Mouse (Mus musculus) kidney, embryonic 15.5 days (tissue): Measurements from ENCODE around the gene Kcnh6. TPM values are rescaled to one million over a fixed set of nuclear protein-coding genes. Genes with fewer than 3 reads are reported as not detected.
"Not testable (repeated sequence)": the region's sequence is repeated elsewhere in the genome, so short reads cannot be mapped to it uniquely, and the experiment has no call there.

ENCODE experiments used
- ATAC-seq: fragments of 200-750 bp; cut with Nextera tagmentation; replicated peaks from 2 replicates; pipeline ENCODE4 v1.8.0; 2017; ENCODE audit warnings: moderate TSS enrichment; ENCODE audit not compliant: low FRiP score
- H3K27ac ChIP-seq: fragments of 300-500 bp; sonication (generic); 2 replicates; pipeline ENCODE4 v1.5.1; 2015; ENCODE audit warnings: mild to moderate bottlenecking, inconsistent platforms
- H3K27me3 ChIP-seq: fragments of 300-500 bp; sonication (generic); 2 replicates; pipeline ENCODE4 v1.6.1; 2015; ENCODE audit warnings: inconsistent platforms
- H3K36me3 ChIP-seq: fragments of 300-500 bp; sonication (generic); 2 replicates; pipeline ENCODE4 v1.6.1; 2015; ENCODE audit warnings: inconsistent platforms
- H3K4me1 ChIP-seq: fragments of 300-500 bp; sonication (generic); 2 replicates; pipeline ENCODE4 v1.6.1; 2015; ENCODE audit warnings: inconsistent platforms
- H3K4me2 ChIP-seq: fragments of 300-500 bp; sonication (generic); 2 replicates; pipeline ENCODE4 v1.6.1; 2015; ENCODE audit warnings: moderate library complexity, mild to moderate bottlenecking, inconsistent platforms
- H3K4me3 ChIP-seq: fragments of 300-500 bp; sonication (generic); replicated peaks from 2 replicates; pipeline ENCODE4 v1.5.1; 2015; ENCODE audit warnings: mild to moderate bottlenecking, inconsistent platforms
- H3K9ac ChIP-seq: fragments of 300-500 bp; sonication (generic); 2 replicates; pipeline ENCODE4 v1.6.1; 2015; ENCODE audit warnings: mild to moderate bottlenecking, inconsistent platforms
- H3K9me3 ChIP-seq: fragments of 300-500 bp; sonication (generic); replicated peaks from 2 replicates; pipeline ENCODE4 v1.6.1; 2016; ENCODE audit warnings: inconsistent platforms
- WGBS: fragments of 180-500 bp; shearing (Covaris S2); methylation state at CpG from one replicate; pipeline ENCODE4 v1.1.7; 2015; ENCODE audit warnings: mixed read lengths; 5-methylcytosine and 5-hydroxymethylcytosine counted together
- polyA plus RNA-seq: library from polyadenylated mRNA; unstranded; fragments of >200 nt; fragmentation: Nextera tagmentation; extraction: Ambion mirVana; gene quantifications from 2 replicates; pipeline ENCODE4 v1.2.1, GENCODE M21; 2015

Kcnh6 gene
- polyA plus RNA-seq, 1 experiment from 2014 or later = 0.39 TPM

GRCm38 (mm10) chr11:106020051-106020763 is 12.3 kb downstream of the Kcnh6 start:
- Histone ChIP-seq H3K4me1 (peaks cover 10% of the 10 kb centered on the region), H3K36me3 (no peaks in the 10 kb centered on the region), H3K4me3 (peak overlapping the region; percentile 42), H3K27ac (no peak overlapping the region), H3K9me3 (no peaks in the 10 kb centered on the region), H3K9ac (no peak overlapping the region), H3K27me3 (peaks cover 29% of the 10 kb centered on the region), H3K4me2 (peak overlapping the region; percentile 75)
- ATAC-seq = 0 out of 2 replicates have a peak, but pooled peaks have one; percentile 22
- WGBS = under 1% methylated on average over 50 of the region's 50 CpGs

- Histone ChIP-seq H3K27ac (no peak overlapping the region), H3K4me3 (no peak overlapping the region), H3K4me2 (no peak overlapping the region), H3K27me3 (peaks cover 13% of the 10 kb centered on the region), H3K9ac (no peak overlapping the region), H3K36me3 (no peaks in the 10 kb centered on the region), H3K9me3 (no peaks in the 10 kb centered on the region), H3K4me1 (no peaks in the 10 kb centered on the region)
- ATAC-seq = no peak
- WGBS = 87% methylated on average over 3 of the region's 3 CpGs
Observed at GRCm38 (mm10) chr11:106025774-106026173, 17.9 kb downstream of the Kcnh6 start.

GRCm38 (mm10) chr11:106026465-106027151 is 18.7 kb downstream of the Kcnh6 start:
- Histone ChIP-seq H3K36me3 (no peaks in the 10 kb centered on the region), H3K27ac (no peak overlapping the region), H3K27me3 (peaks cover 5% of the 10 kb centered on the region), H3K4me1 (no peaks in the 10 kb centered on the region), H3K9ac (no peak overlapping the region), H3K4me3 (no peak overlapping the region), H3K9me3 (no peaks in the 10 kb centered on the region), H3K4me2 (no peak overlapping the region)
- 31% methylated on average over 11 of the region's 11 CpGs for WGBS
- 0 out of 2 replicates have a peak, but pooled peaks have one; percentile 29 for ATAC-seq

GRCm38 (mm10) chr11:106027607-106028006 is 19.7 kb downstream of the Kcnh6 start:
- Histone ChIP-seq H3K27me3 (no peaks in the 10 kb centered on the region), H3K4me1 (no peaks in the 10 kb centered on the region), H3K9ac (no peak overlapping the region), H3K4me2 (no peak overlapping the region), H3K9me3 (no peaks in the 10 kb centered on the region), H3K36me3 (no peaks in the 10 kb centered on the region), H3K27ac (no peak overlapping the region), H3K4me3 (no peak overlapping the region)
- ATAC-seq = no peak
- 85% methylated on average over 5 of the region's 5 CpGs for WGBS

- Histone ChIP-seq H3K4me1 (peaks cover 14% of the 10 kb centered on the region), H3K27ac (0 out of 2 replicates have a peak overlapping the region, but pooled peaks have one; percentile 58), H3K4me3 (peak overlapping the region; percentile 43), H3K4me2 (peak overlapping the region; percentile 41)
- not testable (repeated sequence) for H3K9ac ChIP-seq, H3K27me3 ChIP-seq, H3K9me3 ChIP-seq, ATAC-seq, H3K36me3 ChIP-seq
- 29% methylated on average over 15 of the region's 25 CpGs for WGBS
Observed at GRCm38 (mm10) chr11:106032074-106032473, 24.1 kb downstream of the Kcnh6 start.

- no peak; the same call in 1 of the 2 replicates for ATAC-seq
- WGBS = 30% methylated on average over 11 of the region's 11 CpGs
- Histone ChIP-seq H3K9ac (no peak overlapping the region; the same call in 1 of the 2 replicates), H3K27ac (peak overlapping the region; percentile 82), H3K4me3 (peak overlapping the region; percentile 18), H3K27me3 (no peaks in the 10 kb centered on the region), H3K9me3 (no peaks in the 10 kb centered on the region), H3K4me2 (peak overlapping the region; percentile 48), H3K4me1 (peaks cover 26% of the 10 kb centered on the region), H3K36me3 (no peaks in the 10 kb centered on the region)
Observed at GRCm38 (mm10) chr11:106033491-106033919, 25.6 kb downstream of the Kcnh6 start.

- H3K4me2 ChIP-seq = no peak overlapping the region
- 87% methylated on average over 9 of the region's 9 CpGs for WGBS
- H3K9ac ChIP-seq = no peak overlapping the region
- no peak overlapping the region for H3K4me3 ChIP-seq
- ATAC-seq = no peak
- H3K4me1 ChIP-seq = peaks cover 35% of the 10 kb centered on the region
- H3K36me3 ChIP-seq = 0 out of 2 replicates have a peak, but pooled peaks cover 11% of the 10 kb centered on the region
- no peaks in the 10 kb centered on the region for H3K9me3 ChIP-seq
- no peak overlapping the region for H3K27ac ChIP-seq
- no peaks in the 10 kb centered on the region for H3K27me3 ChIP-seq
Observed at GRCm38 (mm10) chr11:106034986-106035385, 27.1 kb downstream of the Kcnh6 start.

GRCm38 (mm10) chr11:106036548-106037417 is 28.9 kb downstream of the Kcnh6 start, which contains the start of gene Dcaf7:
Gene Dcaf7, plus strand, starts transcription at chr11:106036872.
- ATAC-seq = peak; percentile 99
- no peaks in the 10 kb centered on the region for H3K27me3 ChIP-seq
- peak within 1 kb of the TSS; percentile 96 for H3K27ac ChIP-seq
- H3K4me3 ChIP-seq = peak within 1 kb of the TSS; percentile 97
- H3K4me1 ChIP-seq = peaks cover 35% of the 10 kb centered on the region
- H3K36me3 ChIP-seq = 0 out of 2 replicates have a peak, but pooled peaks cover 11% of the 10 kb centered on the region
- no peaks in the 10 kb centered on the region for H3K9me3 ChIP-seq
- under 1% methylated on average over 66 of the region's 66 CpGs for WGBS
- peak within 1 kb of the TSS; percentile 92 for H3K9ac ChIP-seq
- H3K4me2 ChIP-seq = peak within 1 kb of the TSS; percentile 88

GRCm38 (mm10) chr11:106037418-106037751 is 29.5 kb downstream of the Kcnh6 start:
- H3K9me3 ChIP-seq = no peaks in the 10 kb centered on the region
- peak overlapping the region; percentile 96 for H3K27ac ChIP-seq
- under 1% methylated on average over 13 of the region's 13 CpGs for WGBS
- peak overlapping the region; percentile 92 for H3K9ac ChIP-seq
- H3K36me3 ChIP-seq = 0 out of 2 replicates have a peak, but pooled peaks cover 11% of the 10 kb centered on the region
- ATAC-seq = no peak
- H3K4me3 ChIP-seq = peak overlapping the region; percentile 97
- H3K27me3 ChIP-seq = no peaks in the 10 kb centered on the region
- H3K4me1 ChIP-seq = peaks cover 35% of the 10 kb centered on the region
- peak overlapping the region; percentile 88 for H3K4me2 ChIP-seq

GRCm38 (mm10) chr11:106044349-106044748 is 36.4 kb downstream of the Kcnh6 start:
- no peak overlapping the region for H3K4me3 ChIP-seq
- no peaks in the 10 kb centered on the region for H3K9me3 ChIP-seq
- no peak overlapping the region for H3K4me2 ChIP-seq
- peaks cover 38% of the 10 kb centered on the region for H3K36me3 ChIP-seq
- no peak for ATAC-seq
- H3K4me1 ChIP-seq = peaks cover 2% of the 10 kb centered on the region; the same call in 1 of the 2 replicates
- no peaks in the 10 kb centered on the region for H3K27me3 ChIP-seq
- no peak overlapping the region for H3K9ac ChIP-seq
- no peak overlapping the region for H3K27ac ChIP-seq

- Histone ChIP-seq H3K4me2 (no peak overlapping the region), H3K4me3 (no peak overlapping the region), H3K27ac (no peak overlapping the region), H3K9ac (no peak overlapping the region), H3K9me3 (no peaks in the 10 kb centered on the region), H3K4me1 (no peaks in the 10 kb centered on the region), H3K27me3 (no peaks in the 10 kb centered on the region), H3K36me3 (peaks cover 43% of the 10 kb centered on the region)
- 96% methylated on average over 1 of the region's 1 CpGs for WGBS
- no peak for ATAC-seq
Observed at GRCm38 (mm10) chr11:106045256-106045655, 37.3 kb downstream of the Kcnh6 start.
